Mouse (Mus musculus) stomach, embryonic 15.5 days (tissue): Measurements from ENCODE around the gene Dcakd. TPM values are rescaled to one million over a fixed set of nuclear protein-coding genes. Genes with fewer than 3 reads are reported as not detected.
A peak's percentile ranks its signal among the peaks of the same experiment; 100 is the strongest.

Experiments
- ATAC-seq: fragments of 200-750 bp; cut with Nextera tagmentation; 2 replicates; pipeline ENCODE4 v1.8.0; 2017; ENCODE audit warnings: low read depth, moderate number of reproducible peaks, moderate TSS enrichment; ENCODE audit not compliant: insufficient read depth, low FRiP score
- H3K27ac ChIP-seq: fragments of 300-500 bp; sonication (generic); 2 replicates; pipeline ENCODE4 v1.5.1; 2015; ENCODE audit warnings: mild to moderate bottlenecking, inconsistent platforms
- H3K27me3 ChIP-seq: fragments of 300-500 bp; sonication (generic); replicated peaks from 2 replicates; pipeline ENCODE4 v1.6.1; 2015; ENCODE audit warnings: inconsistent platforms
- H3K36me3 ChIP-seq: fragments of 300-500 bp; sonication (generic); 2 replicates; pipeline ENCODE4 v1.6.1; 2015; ENCODE audit warnings: inconsistent platforms
- H3K4me1 ChIP-seq: fragments of 300-500 bp; sonication (generic); 2 replicates; pipeline ENCODE4 v1.6.1; 2015; ENCODE audit warnings: inconsistent platforms
- H3K4me2 ChIP-seq: fragments of 300-500 bp; sonication (generic); 2 replicates; pipeline ENCODE4 v1.6.1; 2015; ENCODE audit warnings: mild to moderate bottlenecking, inconsistent platforms
- H3K4me3 ChIP-seq: fragments of 300-500 bp; sonication (generic); replicated peaks from 2 replicates; pipeline ENCODE4 v1.5.1; 2015; ENCODE audit warnings: inconsistent platforms
- H3K9ac ChIP-seq: fragments of 300-500 bp; sonication (generic); 2 replicates; pipeline ENCODE4 v1.6.1; 2015; ENCODE audit warnings: inconsistent platforms
- H3K9me3 ChIP-seq: fragments of 300-500 bp; sonication (generic); 2 replicates; pipeline ENCODE4 v1.6.1; 2016; ENCODE audit warnings: inconsistent platforms
- WGBS: fragments of 180-500 bp; shearing (Covaris S2); methylation state at CpG from one replicate; pipeline ENCODE4 v1.1.7; 2015; 5-methylcytosine and 5-hydroxymethylcytosine counted together
- microRNA-seq: library from miRNA; unstranded; fragments of <30 nt; microRNA quantifications from one replicate; pipeline ENCODE4, GENCODE M21; 2016
- polyA plus RNA-seq: library from polyadenylated mRNA; unstranded; fragments of >200 nt; fragmentation: Nextera tagmentation; extraction: Ambion mirVana; gene quantifications from 2 replicates; pipeline ENCODE4 v1.2.1, GENCODE M21; 2015

The Dcakd gene
- polyA plus RNA-seq, 1 experiment from 2014 or later: 107 TPM

GRCm38 (mm10) chr11:102945306-102946264 is 82.5 kb downstream of the Dcakd start:
- peak overlapping the region; percentile 86 for H3K4me2 ChIP-seq
- 3% methylated on average over 54 of the region's 54 CpGs for WGBS
- H3K4me3 ChIP-seq: peak overlapping the region; percentile 43
- ATAC-seq: no peak
- no peaks in the 10 kb centered on the region for H3K9me3 ChIP-seq
- peak overlapping the region; percentile 23; the same call in 1 of the 2 replicates for H3K9ac ChIP-seq
- no peak overlapping the region for H3K27ac ChIP-seq
- H3K36me3 ChIP-seq: no peaks in the 10 kb centered on the region
- H3K4me1 ChIP-seq: peaks cover 36% of the 10 kb centered on the region
- peaks cover 74% of the 10 kb centered on the region for H3K27me3 ChIP-seq

Small RNA genes within 50 kb of the gene (microRNA-seq; reads per million reads assigned to microRNA genes)
- gene Mir6931: not detected

Other genes with a start within 250 kb of the Dcakd start
- 39.0 and 43.7 TPM in 2 replicates for gene Gjc1, start 208.6 kb downstream of the Dcakd start, polyA plus RNA-seq
- gene Higd1b, start 192.5 kb downstream of the Dcakd start, polyA plus RNA-seq: 1.4 and 1.5 TPM in 2 replicates
- 155 and 169 TPM in 2 replicates for gene Eftud2, start 147.3 kb downstream of the Dcakd start, polyA plus RNA-seq
- gene Ccdc103, start 147.1 kb downstream of the Dcakd start, polyA plus RNA-seq: 1.1 TPM in 2 replicates
- gene Fam187a, start 143.2 kb downstream of the Dcakd start, polyA plus RNA-seq: not detected in 2 replicates
- 0.70 and 1.2 TPM in 2 replicates for gene Gfap, start 127.4 kb downstream of the Dcakd start, polyA plus RNA-seq
- gene Kif18b, start 103.2 kb downstream of the Dcakd start, polyA plus RNA-seq: 9.5 TPM in 2 replicates
- gene C1ql1, start 81.6 kb downstream of the Dcakd start, polyA plus RNA-seq: 5.1 and 5.6 TPM in 2 replicates
- 48.5 and 52.2 TPM in 2 replicates for gene Nmt1, start 143 bp downstream of the Dcakd start, polyA plus RNA-seq
- gene Plcd3, start 73.3 kb upstream of the Dcakd start, polyA plus RNA-seq: 3.5 and 3.6 TPM in 2 replicates
- gene Acbd4, start 73.3 kb upstream of the Dcakd start, polyA plus RNA-seq: 19.2 and 23.7 TPM in 2 replicates
- 5.1 and 5.4 TPM in 2 replicates for gene Hexim1, start 87.9 kb upstream of the Dcakd start, polyA plus RNA-seq
- gene Hexim2, start 104.1 kb upstream of the Dcakd start, polyA plus RNA-seq: 6.8 and 8.7 TPM in 2 replicates
- gene Fmnl1, start 142.8 kb upstream of the Dcakd start, polyA plus RNA-seq: 3.8 and 4.0 TPM in 2 replicates
- 1.0 and 1.4 TPM in 2 replicates for gene 1700023F06Rik, start 180.2 kb upstream of the Dcakd start, polyA plus RNA-seq
- gene Spata32, start 190.1 kb upstream of the Dcakd start, polyA plus RNA-seq: not detected in 2 replicates
- gene Map3k14, start 239.1 kb upstream of the Dcakd start, polyA plus RNA-seq: 3.6 and 3.8 TPM in 2 replicates